ENCODE assay signal across 9 mouse cellular contexts in the genomic region with DNA sequence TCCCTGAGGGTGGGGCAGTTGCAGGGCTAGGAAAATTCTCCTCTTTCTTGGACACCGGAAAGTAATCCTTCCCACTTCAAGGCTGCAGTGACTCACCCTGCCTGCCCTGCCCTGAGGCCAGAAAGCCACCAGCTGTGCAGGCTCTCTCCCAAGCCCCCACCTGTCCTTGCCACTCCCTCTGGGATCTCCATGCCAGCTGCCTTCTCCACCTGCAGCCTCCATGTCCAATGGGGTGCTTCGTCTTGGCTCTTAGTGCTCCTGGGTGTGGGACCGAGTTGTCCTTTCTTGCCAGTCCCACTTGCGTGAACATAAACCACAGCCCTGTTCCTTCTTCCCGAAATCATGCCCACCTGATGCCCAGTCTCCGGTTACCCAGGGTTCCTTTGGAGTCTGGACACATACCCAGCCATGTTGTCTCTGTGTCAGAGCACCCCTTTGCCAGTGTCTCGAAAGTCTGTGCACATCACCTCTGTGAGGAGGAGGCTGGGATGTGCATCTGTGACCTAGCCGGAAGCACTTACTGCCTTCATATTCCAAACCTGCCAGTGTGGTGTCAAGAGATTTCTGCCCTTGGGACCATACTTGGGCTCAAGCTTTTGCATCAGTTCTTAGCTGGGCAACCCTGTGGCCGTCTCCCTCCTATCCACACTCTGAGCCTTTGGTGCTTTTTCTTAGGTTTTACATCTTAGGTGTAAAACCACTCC. TPM values are rescaled to one million over a fixed set of nuclear protein-coding genes. Genes with fewer than 3 reads are reported as not detected.
A peak's percentile ranks its signal among the peaks of the same experiment; 100 is the strongest.
DNase-seq lines count a peak whose midpoint lies in the region; ATAC-seq lines count a peak whose summit lies in the region.
"Had no signal": no experiment of that assay in that cellular context is flagged by ENCODE, and none has a peak within 500 bp of the region (broad histone marks: within the 10 kb centered on the region; RNA-seq: fewer than 3 reads in every experiment).

No protein-coding gene starts in this region.

- H3K9me3 ChIP-seq in liver, embryonic 13.5 days (replicated peaks), result no peaks in the 10 kb centered on the region
- no peaks in the 10 kb centered on the region for H3K9me3 ChIP-seq in hindbrain, embryonic 13.5 days
- no peaks in the 10 kb centered on the region for H3K9me3 ChIP-seq in neural tube, embryonic 13.5 days
- no peaks in the 10 kb centered on the region for H3K9me3 ChIP-seq in liver, embryonic 12.5 days (replicated peaks)
- H3K9me3 ChIP-seq: lung, embryonic 15.5 days had no signal

- no peaks in the 10 kb centered on the region for H3K36me3 ChIP-seq in liver, embryonic 13.5 days
- H3K36me3 ChIP-seq in hindbrain, embryonic 13.5 days, result peaks cover 16% of the 10 kb centered on the region
- H3K36me3 ChIP-seq in neural tube, embryonic 13.5 days, result peaks cover 14% of the 10 kb centered on the region
- no peaks in the 10 kb centered on the region for H3K36me3 ChIP-seq in liver, embryonic 12.5 days
- H3K36me3 ChIP-seq: lung, embryonic 15.5 days had no signal

- H3K4me3 ChIP-seq in liver, embryonic 13.5 days (replicated peaks), result no peak overlapping the region
- peak overlapping the region; percentile 83 for H3K4me3 ChIP-seq in hindbrain, embryonic 13.5 days
- peak overlapping the region; percentile 84 for H3K4me3 ChIP-seq in neural tube, embryonic 13.5 days
- no peak overlapping the region for H3K4me3 ChIP-seq in liver, embryonic 12.5 days

- ATAC-seq in liver, embryonic 13.5 days (ENCODE audit: low read depth), result no peak
- ATAC-seq in hindbrain, embryonic 13.5 days (ENCODE audit: low FRiP score), result no peak
- no peak for ATAC-seq in neural tube, embryonic 13.5 days (ENCODE audit: low read depth)
- no peak for ATAC-seq in liver, embryonic 12.5 days

- H3K4me1 ChIP-seq in liver, embryonic 13.5 days (replicated peaks), result peaks cover 37% of the 10 kb centered on the region
- peaks cover 64% of the 10 kb centered on the region for H3K4me1 ChIP-seq in hindbrain, embryonic 13.5 days (replicated peaks)
- H3K4me1 ChIP-seq in neural tube, embryonic 13.5 days (replicated peaks), result peaks cover 68% of the 10 kb centered on the region
- peaks cover 36% of the 10 kb centered on the region for H3K4me1 ChIP-seq in liver, embryonic 12.5 days

- H3K27ac ChIP-seq in liver, embryonic 13.5 days, result no peak overlapping the region
- peak overlapping the region; percentile 98 for H3K27ac ChIP-seq in hindbrain, embryonic 13.5 days
- peak overlapping the region; percentile 98 for H3K27ac ChIP-seq in neural tube, embryonic 13.5 days (replicated peaks)
- H3K27ac ChIP-seq in liver, embryonic 12.5 days, result no peak overlapping the region
- H3K27ac ChIP-seq: lung, embryonic 15.5 days had no signal

- H3K27me3 ChIP-seq in liver, embryonic 13.5 days, result peaks cover 96% of the 10 kb centered on the region
- H3K27me3 ChIP-seq in hindbrain, embryonic 13.5 days, result peaks cover 12% of the 10 kb centered on the region
- H3K27me3 ChIP-seq in neural tube, embryonic 13.5 days, result peaks cover 9% of the 10 kb centered on the region
- H3K27me3 ChIP-seq in liver, embryonic 12.5 days (replicated peaks), result peaks cover 97% of the 10 kb centered on the region

- WGBS in liver, embryonic 13.5 days (ENCODE audit: insufficient replicate concordance), result 70% methylated on average over 9 of the region's 9 CpGs
- 70% methylated on average over 9 of the region's 9 CpGs for WGBS in hindbrain, embryonic 13.5 days
- 60% methylated on average over 9 of the region's 9 CpGs for WGBS in neural tube, embryonic 13.5 days
- 76% methylated on average over 9 of the region's 9 CpGs for WGBS in liver, embryonic 12.5 days (ENCODE audit: insufficient replicate concordance)

- 0 out of 2 replicates have a peak overlapping the region, but pooled peaks have one; percentile 74 for H3K4me2 ChIP-seq in liver, embryonic 13.5 days
- H3K4me2 ChIP-seq in hindbrain, embryonic 13.5 days, result peak overlapping the region; percentile 97
- H3K4me2 ChIP-seq in neural tube, embryonic 13.5 days, result peak overlapping the region; percentile 99
- H3K4me2 ChIP-seq in liver, embryonic 12.5 days, result no peak overlapping the region

- H3K9ac ChIP-seq in liver, embryonic 13.5 days, result 0 out of 2 replicates have a peak overlapping the region, but pooled peaks have one; percentile 27
- H3K9ac ChIP-seq in hindbrain, embryonic 13.5 days, result peak overlapping the region; percentile 94
- H3K9ac ChIP-seq in neural tube, embryonic 13.5 days, result peak overlapping the region; percentile 96
- no peak overlapping the region for H3K9ac ChIP-seq in liver, embryonic 12.5 days

- DNase-seq in liver, embryonic 13.5 days, result no peak
- DNase-seq in liver, result no peak
- peak; percentile 59 to 69 for DNase-seq in cerebellum, postnatal 14 days
- DNase-seq in gastrocnemius, postnatal 4 days (ENCODE audit: low spot score in 2 of 2), result no peak
- DNase-seq in layer of hippocampus, adult 18-20 months (ENCODE audit: low spot score in 2 of 2), result no peak

RNA-seq across cellular contexts. Expression of gene Rundc3a, which starts 1.4 kb away (rescaled TPM):
- 1.5 and 1.7 TPM in 2 replicates for polyA plus RNA-seq in liver, embryonic 13.5 days (2015; fragmentation: Nextera tagmentation; extraction: Ambion mirVana)
- polyA plus RNA-seq in hindbrain, embryonic 13.5 days (2015; fragmentation: Nextera tagmentation; extraction: Ambion mirVana), result 135 and 144 TPM in 2 replicates
- 156 and 161 TPM in 2 replicates for polyA plus RNA-seq in neural tube, embryonic 13.5 days (2015; fragmentation: Nextera tagmentation; extraction: Ambion mirVana)
- 1 to 10 TPM; 1.3 to 1.4 TPM for total RNA-seq in gastrocnemius, postnatal 4 days (2021)
- 1.9 and 2.1 TPM in 2 replicates for polyA plus RNA-seq in liver, embryonic 12.5 days (2016; fragmentation: Nextera tagmentation; extraction: Ambion mirVana)
- total RNA-seq in layer of hippocampus, adult 18-20 months (2021), result 100 to 1,000 TPM; 489 to 499 TPM

RNA-seq across cellular contexts. Expression of gene Slc25a39, which starts 13.2 kb away (rescaled TPM):
- 388 and 390 TPM in 2 replicates for polyA plus RNA-seq in liver, embryonic 13.5 days (2015; fragmentation: Nextera tagmentation; extraction: Ambion mirVana)
- polyA plus RNA-seq in hindbrain, embryonic 13.5 days (2015; fragmentation: Nextera tagmentation; extraction: Ambion mirVana), result 139 and 147 TPM in 2 replicates
- 154 TPM in 2 replicates for polyA plus RNA-seq in neural tube, embryonic 13.5 days (2015; fragmentation: Nextera tagmentation; extraction: Ambion mirVana)
- 10 to 100 TPM; 54.5 to 66.3 TPM for total RNA-seq in gastrocnemius, postnatal 4 days (2021)
- polyA plus RNA-seq in liver, embryonic 12.5 days (2016; fragmentation: Nextera tagmentation; extraction: Ambion mirVana), result 365 and 367 TPM in 2 replicates
- total RNA-seq in layer of hippocampus, adult 18-20 months (2021), result 10 to 100 TPM; 62.9 to 64.5 TPM

RNA-seq across cellular contexts. Expression of gene Slc4a1, which starts 28.6 kb away (rescaled TPM):
- polyA plus RNA-seq in liver, embryonic 13.5 days (2015; fragmentation: Nextera tagmentation; extraction: Ambion mirVana), result 734 and 914 TPM in 2 replicates
- polyA plus RNA-seq in hindbrain, embryonic 13.5 days (2015; fragmentation: Nextera tagmentation; extraction: Ambion mirVana), result 4.4 and 5.0 TPM in 2 replicates
- 4.2 and 4.9 TPM in 2 replicates for polyA plus RNA-seq in neural tube, embryonic 13.5 days (2015; fragmentation: Nextera tagmentation; extraction: Ambion mirVana)
- total RNA-seq in gastrocnemius, postnatal 4 days (2021), result 1 to 10 TPM; 2.5 to 7.2 TPM
- 913 and 972 TPM in 2 replicates for polyA plus RNA-seq in liver, embryonic 12.5 days (2016; fragmentation: Nextera tagmentation; extraction: Ambion mirVana)
- total RNA-seq in layer of hippocampus, adult 18-20 months (2021), result under 1 TPM; 0.30 to 0.41 TPM

RNA-seq across cellular contexts. Expression of gene Grn, which starts 35.5 kb away (rescaled TPM):
- polyA plus RNA-seq in liver, embryonic 13.5 days (2015; fragmentation: Nextera tagmentation; extraction: Ambion mirVana), result 59.5 and 63.3 TPM in 2 replicates
- polyA plus RNA-seq in hindbrain, embryonic 13.5 days (2015; fragmentation: Nextera tagmentation; extraction: Ambion mirVana), result 76.5 and 77.3 TPM in 2 replicates
- 83.3 and 88.6 TPM in 2 replicates for polyA plus RNA-seq in neural tube, embryonic 13.5 days (2015; fragmentation: Nextera tagmentation; extraction: Ambion mirVana)
- 100 to 1,000 TPM; 129 to 130 TPM for total RNA-seq in gastrocnemius, postnatal 4 days (2021)
- polyA plus RNA-seq in liver, embryonic 12.5 days (2016; fragmentation: Nextera tagmentation; extraction: Ambion mirVana), result 55.8 and 58.1 TPM in 2 replicates
- total RNA-seq in layer of hippocampus, adult 18-20 months (2021), result 10 to 100 TPM; 62.4 to 64.6 TPM

RNA-seq across cellular contexts. Expression of gene Fam171a2, which starts 52.9 kb away (rescaled TPM):
- 0.25 and 0.41 TPM in 2 replicates for polyA plus RNA-seq in liver, embryonic 13.5 days (2015; fragmentation: Nextera tagmentation; extraction: Ambion mirVana)
- 15.9 and 17.1 TPM in 2 replicates for polyA plus RNA-seq in hindbrain, embryonic 13.5 days (2015; fragmentation: Nextera tagmentation; extraction: Ambion mirVana)
- polyA plus RNA-seq in neural tube, embryonic 13.5 days (2015; fragmentation: Nextera tagmentation; extraction: Ambion mirVana), result 20.3 and 21.6 TPM in 2 replicates
- 10 to 100 TPM; 27.4 to 43.6 TPM for total RNA-seq in gastrocnemius, postnatal 4 days (2021)
- polyA plus RNA-seq in liver, embryonic 12.5 days (2016; fragmentation: Nextera tagmentation; extraction: Ambion mirVana), result 1.3 and 1.9 TPM in 2 replicates
- 100 to 1,000 TPM; 106 to 111 TPM for total RNA-seq in layer of hippocampus, adult 18-20 months (2021)

Comparison
In these comparisons a context has a peak if more than half of its experiments do, and no peak if none do; other contexts are left out.
1. DNase-seq: peak in cerebellum, postnatal 14 days (2 of 2); none in liver, embryonic 13.5 days (single experiment), liver (single experiment), gastrocnemius, postnatal 4 days (0 of 2) and layer of hippocampus, adult 18-20 months (0 of 2).
2. H3K27ac ChIP-seq: peak in hindbrain, embryonic 13.5 days (single experiment) and neural tube, embryonic 13.5 days (single experiment); none in liver, embryonic 13.5 days (single experiment) and liver, embryonic 12.5 days (single experiment).
3. H3K4me3 ChIP-seq: peak in hindbrain, embryonic 13.5 days (single experiment) and neural tube, embryonic 13.5 days (single experiment); none in liver, embryonic 13.5 days (single experiment) and liver, embryonic 12.5 days (single experiment).
4. RNA of gene Rundc3a, which starts 1.4 kb away (polyA plus RNA-seq): 156 to 161 TPM in neural tube, embryonic 13.5 days and 135 to 144 TPM in hindbrain, embryonic 13.5 days; 1.9 to 2.1 TPM in liver, embryonic 12.5 days and 1.5 to 1.7 TPM in liver, embryonic 13.5 days; every median in the first group is over 10 times any median in the second.
5. RNA of gene Slc4a1, which starts 28.6 kb away (polyA plus RNA-seq): 913 to 972 TPM in liver, embryonic 12.5 days and 734 to 914 TPM in liver, embryonic 13.5 days; 4.4 to 5.0 TPM in hindbrain, embryonic 13.5 days and 4.2 to 4.9 TPM in neural tube, embryonic 13.5 days; every median in the first group is over 100 times any median in the second.